Mouse (Mus musculus) midbrain, embryonic 14.5 days (tissue): ENCODE results near the gene Myo15. TPM values are rescaled to one million over a fixed set of nuclear protein-coding genes. Genes with fewer than 3 reads are reported as not detected.

ENCODE experiments used
- ATAC-seq: fragments of 200-750 bp; cut with Nextera tagmentation; 2 replicates; pipeline ENCODE4 v1.8.0; 2017; ENCODE audit warnings: moderate number of reproducible peaks, moderate library complexity; ENCODE audit not compliant: low FRiP score, low TSS enrichment
- DNase-seq: peaks from one replicate; pipeline ENCODE4 v3.0.0-alpha.2; 2015
- H3K27ac ChIP-seq: fragments of 300-500 bp; sonication (generic); replicated peaks from 2 replicates; pipeline ENCODE4 v1.5.1; 2014; ENCODE audit warnings: mild to moderate bottlenecking, low read depth, low read length, moderate library complexity
- H3K27me3 ChIP-seq: fragments of 300-500 bp; sonication (generic); 2 replicates; pipeline ENCODE4 v1.6.1; 2014; ENCODE audit warnings: low read length, control low read depth, mixed read lengths; ENCODE audit not compliant: control insufficient read depth, insufficient read depth
- H3K36me3 ChIP-seq: fragments of 300-500 bp; sonication (generic); 2 replicates; pipeline ENCODE4 v1.6.1; 2014; ENCODE audit warnings: low read length, control low read depth; ENCODE audit not compliant: control insufficient read depth, insufficient read depth
- H3K4me1 ChIP-seq: fragments of 300-500 bp; sonication (generic); 2 replicates; pipeline ENCODE4 v1.6.1; 2014; ENCODE audit warnings: mild to moderate bottlenecking, antibody characterized with exemption, low read length, control low read depth; ENCODE audit not compliant: control insufficient read depth, insufficient read depth
- H3K4me2 ChIP-seq: fragments of 300-500 bp; sonication (generic); 2 replicates; pipeline ENCODE4 v1.6.1; 2014; ENCODE audit warnings: mild to moderate bottlenecking, low read length, moderate library complexity
- H3K4me3 ChIP-seq: fragments of 300-500 bp; sonication (generic); replicated peaks from 2 replicates; pipeline ENCODE4 v1.5.1; 2014; ENCODE audit warnings: low read depth, low read length
- H3K9ac ChIP-seq: fragments of 300-500 bp; sonication (generic); replicated peaks from 2 replicates; pipeline ENCODE4 v1.6.1; 2014; ENCODE audit warnings: mild to moderate bottlenecking, low read length, moderate library complexity
- H3K9me3 ChIP-seq: fragments of 300-500 bp; sonication (generic); 2 replicates; pipeline ENCODE4 v1.6.1; 2016; ENCODE audit warnings: low read length, control low read depth, mixed read lengths; ENCODE audit not compliant: control insufficient read depth
- WGBS: fragments of 180-500 bp; shearing (Covaris S2); extraction: QIAGEN DNeasy Blood & Tissue Kit; methylation state at CpG from one replicate; pipeline ENCODE4 v1.1.7; 2014; 5-methylcytosine and 5-hydroxymethylcytosine counted together
- polyA plus RNA-seq: library from polyadenylated mRNA; unstranded; fragments of >200 nt; fragmentation: Nextera tagmentation; extraction: Ambion mirVana; gene quantifications from 2 replicates; pipeline ENCODE4 v1.2.1, GENCODE M21; 2014

Gene Myo15
- polyA plus RNA-seq, 1 experiment from 2014 or later: not detected

- Histone ChIP-seq H3K4me3 (no peak overlapping the region), H3K4me1 (0 out of 2 replicates have a peak, but pooled peaks cover 7% of the 10 kb centered on the region), H3K36me3 (no peaks in the 10 kb centered on the region), H3K4me2 (no peak overlapping the region), H3K27me3 (peaks cover 9% of the 10 kb centered on the region; the same call in 1 of the 2 replicates), H3K9me3 (no peaks in the 10 kb centered on the region), H3K9ac (no peak overlapping the region), H3K27ac (no peak overlapping the region)
- ATAC-seq (no peak), DNase-seq (no peak)
- 74% methylated on average over 2 of the region's 2 CpGs for WGBS
These were observed 43.4 kb downstream of the Myo15 start for GRCm38 (mm10) chr11:60512520-60512919.

DNA sequence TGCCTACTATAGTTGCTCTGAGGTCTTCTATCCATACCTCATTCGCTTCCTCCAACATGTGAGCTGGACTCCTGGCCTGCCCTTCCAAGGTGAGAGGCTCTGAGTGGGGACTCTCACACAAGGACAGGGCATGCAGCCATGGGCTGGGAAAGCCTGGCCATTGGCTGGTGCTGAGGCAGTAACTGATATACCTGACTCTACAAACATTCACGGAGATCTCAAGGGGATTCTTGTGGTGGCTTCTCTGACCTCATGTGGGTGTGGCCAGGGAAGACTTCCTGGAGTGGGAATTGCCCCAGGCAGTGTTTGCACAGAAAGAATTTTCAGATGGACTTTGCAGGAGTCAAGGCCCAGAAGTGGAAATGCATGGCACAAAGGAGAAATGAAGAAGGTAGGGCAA, 45.8 kb downstream of the Myo15 start:
- H3K27me3 ChIP-seq: 0 out of 2 replicates have a peak, but pooled peaks cover 5% of the 10 kb centered on the region
- H3K9me3 ChIP-seq: no peaks in the 10 kb centered on the region
- H3K4me3 ChIP-seq: no peak overlapping the region
- DNase-seq: no peak
- no peaks in the 10 kb centered on the region for H3K4me1 ChIP-seq
- H3K4me2 ChIP-seq: no peak overlapping the region
- H3K27ac ChIP-seq: no peak overlapping the region
- WGBS: 83% methylated on average over 2 of the region's 2 CpGs
- no peak for ATAC-seq
- H3K36me3 ChIP-seq: no peaks in the 10 kb centered on the region
- H3K9ac ChIP-seq: no peak overlapping the region

DNA sequence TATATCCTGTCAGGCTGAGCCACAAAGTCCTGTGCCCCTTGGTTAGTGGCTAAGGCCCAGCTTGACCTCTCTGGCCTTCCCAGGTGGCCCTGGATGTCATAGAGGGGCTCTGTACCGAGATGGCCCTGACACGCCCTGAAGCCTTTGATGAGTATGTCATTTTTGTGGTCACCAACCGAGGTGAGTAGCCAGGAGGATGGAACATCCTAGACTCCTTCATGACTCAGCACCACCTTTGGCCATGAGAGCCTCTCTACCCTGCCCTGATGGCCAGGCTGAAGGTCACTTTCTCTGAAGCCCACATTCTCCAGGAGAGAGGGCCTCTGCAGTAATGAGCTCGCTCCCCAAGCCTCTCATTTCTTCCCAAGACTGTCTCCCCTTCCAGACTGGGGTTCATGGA, 49.2 kb downstream of the Myo15 start:
- Histone ChIP-seq H3K4me1 (no peaks in the 10 kb centered on the region), H3K4me2 (no peak overlapping the region), H3K27ac (no peak overlapping the region), H3K9me3 (no peaks in the 10 kb centered on the region), H3K27me3 (no peaks in the 10 kb centered on the region), H3K4me3 (no peak overlapping the region), H3K36me3 (no peaks in the 10 kb centered on the region), H3K9ac (no peak overlapping the region)
- WGBS: 68% methylated on average over 4 of the region's 4 CpGs
- ATAC-seq (no peak), DNase-seq (no peak)

DNA sequence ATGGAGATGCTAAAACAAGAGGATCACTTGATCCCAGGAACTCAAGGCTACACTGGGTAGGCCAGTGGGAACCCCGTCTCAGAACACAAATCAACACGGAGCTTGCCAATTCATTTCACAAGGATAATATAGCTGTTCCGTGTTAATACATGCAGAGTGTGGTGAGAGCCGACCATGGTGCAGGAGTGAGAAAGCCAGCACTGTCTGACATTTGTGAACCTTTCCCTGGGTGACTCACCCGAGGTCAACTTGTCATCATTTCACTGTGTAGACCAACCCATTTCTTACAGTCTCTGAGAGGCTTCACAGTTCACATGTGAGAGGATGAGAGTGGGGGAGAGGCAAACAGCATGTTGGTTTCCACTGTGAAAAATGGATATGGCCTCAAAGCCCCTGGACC, 52.9 kb downstream of the Myo15 start:
- 83% methylated on average over 5 of the region's 5 CpGs for WGBS
- H3K4me3 ChIP-seq: no peak overlapping the region

DNA sequence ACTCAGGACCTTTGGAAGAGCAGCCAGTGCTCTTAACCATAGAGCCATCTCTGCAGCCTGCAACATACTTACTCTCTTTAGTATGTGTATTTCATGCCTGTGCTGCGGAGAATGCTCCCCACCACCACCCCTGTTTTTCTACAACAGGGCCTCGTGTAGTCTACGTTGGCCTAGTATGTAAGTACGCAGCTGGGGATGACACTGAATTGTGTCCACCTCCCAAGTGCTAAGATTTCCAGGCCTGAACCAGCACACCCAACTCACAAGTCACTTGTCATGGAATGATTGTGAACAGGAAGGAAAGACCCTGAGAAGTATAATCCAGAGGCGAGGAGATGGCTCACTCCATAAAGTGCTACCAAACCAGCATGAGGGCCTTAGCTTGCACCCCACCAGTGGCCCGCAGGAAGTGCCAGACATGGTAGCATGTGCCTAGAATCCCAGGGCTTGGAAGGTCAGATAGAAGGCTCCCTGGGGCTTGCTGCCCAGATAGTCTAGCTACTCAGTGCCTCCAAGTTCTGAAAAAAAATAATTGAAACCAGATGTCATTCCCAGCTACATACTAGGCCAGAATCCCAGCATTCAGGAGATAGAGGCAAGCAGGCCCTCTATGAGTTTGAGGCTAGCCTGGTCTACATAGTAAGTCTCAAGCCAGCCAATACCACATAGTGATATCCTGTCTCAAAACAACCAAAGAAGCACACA, 53.7 kb downstream of the Myo15 start:
- no peak overlapping the region for H3K4me3 ChIP-seq
- no peaks in the 10 kb centered on the region for H3K4me1 ChIP-seq
- H3K27ac ChIP-seq: no peak overlapping the region
- WGBS: 93% methylated on average over 6 of the region's 6 CpGs
- no peaks in the 10 kb centered on the region for H3K27me3 ChIP-seq
- H3K9ac ChIP-seq: no peak overlapping the region
- no peak overlapping the region for H3K4me2 ChIP-seq
- DNase-seq: no peak
- no peaks in the 10 kb centered on the region for H3K9me3 ChIP-seq
- H3K36me3 ChIP-seq: no peaks in the 10 kb centered on the region
- ATAC-seq: no peak

More for the DNA sequence above, 52.9 kb downstream of the Myo15 start:
- DNase-seq: no peak
- Histone ChIP-seq H3K9ac (no peak overlapping the region), H3K9me3 (no peaks in the 10 kb centered on the region), H3K27me3 (no peaks in the 10 kb centered on the region), H3K36me3 (no peaks in the 10 kb centered on the region), H3K27ac (no peak overlapping the region), H3K4me1 (no peaks in the 10 kb centered on the region), H3K4me2 (no peak overlapping the region)
- ATAC-seq: no peak

GRCm38 (mm10) chr11:60526461-60526860, 57.3 kb downstream of the Myo15 start:
- Histone ChIP-seq H3K27me3 (no peaks in the 10 kb centered on the region), H3K4me2 (no peak overlapping the region), H3K9ac (no peak overlapping the region), H3K36me3 (no peaks in the 10 kb centered on the region), H3K27ac (no peak overlapping the region), H3K4me3 (no peak overlapping the region), H3K9me3 (no peaks in the 10 kb centered on the region), H3K4me1 (no peaks in the 10 kb centered on the region)
- no peak for ATAC-seq
- no peak for DNase-seq
- 66% methylated on average over 4 of the region's 4 CpGs for WGBS

DNA sequence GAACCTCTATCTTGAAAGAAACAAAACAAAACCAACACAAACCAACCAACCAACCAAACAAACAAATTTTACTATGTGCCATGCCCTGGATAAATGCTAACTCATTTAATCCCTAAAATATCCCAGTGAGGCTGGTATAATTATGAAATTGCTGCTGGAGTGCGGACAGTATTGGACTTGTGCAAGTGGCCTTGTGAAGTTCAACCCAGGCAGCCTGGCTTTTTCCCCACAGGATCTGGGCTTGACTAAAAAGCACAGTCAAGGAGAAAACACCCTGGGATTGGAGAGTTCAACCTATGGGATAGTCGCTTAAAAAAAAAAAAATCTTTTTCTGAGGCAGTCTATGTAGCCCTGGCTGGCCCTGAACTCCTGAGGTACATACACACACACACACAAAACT, 66.5 kb downstream of the Myo15 start:
- Histone ChIP-seq H3K4me3 (peak overlapping the region; percentile 92), H3K27me3 (no peaks in the 10 kb centered on the region), H3K4me2 (peak overlapping the region; percentile 99), H3K27ac (peak overlapping the region; percentile 99), H3K4me1 (peaks cover 29% of the 10 kb centered on the region), H3K36me3 (0 out of 2 replicates have a peak, but pooled peaks cover 3% of the 10 kb centered on the region), H3K9ac (peak overlapping the region; percentile 89), H3K9me3 (no peaks in the 10 kb centered on the region)
- ATAC-seq (no peak), DNase-seq (no peak)
- WGBS: 93% methylated on average over 2 of the region's 2 CpGs

- Histone ChIP-seq H3K4me1 (peaks cover 35% of the 10 kb centered on the region), H3K27me3 (no peaks in the 10 kb centered on the region), H3K9me3 (no peaks in the 10 kb centered on the region), H3K4me2 (peak within 1 kb of the TSS; percentile 99), H3K9ac (peak within 1 kb of the TSS; percentile 89), H3K36me3 (0 out of 2 replicates have a peak, but pooled peaks cover 3% of the 10 kb centered on the region), H3K4me3 (peak within 1 kb of the TSS; percentile 92), H3K27ac (peak within 1 kb of the TSS; percentile 99)
- DNase-seq (peak; percentile 62), ATAC-seq (no peak)
- 15% methylated on average over 9 of the region's 9 CpGs for WGBS
These were observed 67.2 kb downstream of the Myo15 start, which contains the start of gene Alkbh5 for GRCm38 (mm10) chr11:60536180-60536858. Gene Alkbh5 (plus strand): TSS chr11:60536381.
